Comparison of ENCODE assay signal across 30 mouse cellular contexts in genomic region chr4:140505608-140506002, GRCm38 (mm10).
DNase-seq lines count a peak whose midpoint lies in the region; ATAC-seq lines count a peak whose summit lies in the region.
"Had no signal": no experiment of that assay in that cellular context is flagged by ENCODE, and none has a peak within 500 bp of the region (broad histone marks: within the 10 kb centered on the region; RNA-seq: fewer than 3 reads in every experiment).

No protein-coding gene starts in this region.

- no peaks in the 10 kb centered on the region for H3K9me3 ChIP-seq in hindbrain, embryonic 12.5 days (replicated peaks)
- no peaks in the 10 kb centered on the region for H3K9me3 ChIP-seq in hindbrain, embryonic 14.5 days (ENCODE audit: control insufficient read depth, low read length)
- no peaks in the 10 kb centered on the region for H3K9me3 ChIP-seq in midbrain, embryonic 15.5 days
- no peaks in the 10 kb centered on the region for H3K9me3 ChIP-seq in midbrain, embryonic 10.5 days (replicated peaks)
- H3K9me3 ChIP-seq in forebrain, embryonic 14.5 days (replicated peaks; ENCODE audit: control insufficient read depth, low read length), result no peaks in the 10 kb centered on the region
- no peaks in the 10 kb centered on the region for H3K9me3 ChIP-seq in neural tube, embryonic 15.5 days (replicated peaks)
- H3K9me3 ChIP-seq: embryonic facial prominence, embryonic 10.5 days; embryonic facial prominence, embryonic 15.5 days; heart, embryonic 13.5 days; kidney, embryonic 15.5 days; limb, embryonic 12.5 days; liver, embryonic 15.5 days; neural tube, embryonic 12.5 days had no signal

- peaks cover 4% of the 10 kb centered on the region; the same call in 1 of the 2 replicates for H3K27me3 ChIP-seq in hindbrain, embryonic 12.5 days
- H3K27me3 ChIP-seq in hindbrain, embryonic 14.5 days (ENCODE audit: control insufficient read depth, insufficient read depth, low read length), result no peaks in the 10 kb centered on the region
- H3K27me3 ChIP-seq in midbrain, embryonic 15.5 days (replicated peaks), result no peaks in the 10 kb centered on the region
- no peaks in the 10 kb centered on the region for H3K27me3 ChIP-seq in midbrain, embryonic 10.5 days (ENCODE audit: low read depth, poor library complexity, severe bottlenecking)
- no peaks in the 10 kb centered on the region for H3K27me3 ChIP-seq in forebrain, embryonic 14.5 days (replicated peaks; ENCODE audit: control insufficient read depth, insufficient read depth, low read length)
- 0 out of 2 replicates have a peak, but pooled peaks cover 3% of the 10 kb centered on the region for H3K27me3 ChIP-seq in neural tube, embryonic 15.5 days (replicated peaks)
- H3K27me3 ChIP-seq: embryonic facial prominence, embryonic 15.5 days; liver, embryonic 15.5 days; Patski had no signal

- WGBS in hindbrain, embryonic 12.5 days, result 72% methylated on average over 3 of the region's 3 CpGs
- 50% methylated on average over 3 of the region's 3 CpGs for WGBS in hindbrain, embryonic 14.5 days
- WGBS in midbrain, embryonic 15.5 days, result 72% methylated on average over 3 of the region's 3 CpGs
- WGBS in midbrain, embryonic 10.5 days, result 92% methylated on average over 3 of the region's 3 CpGs
- WGBS in forebrain, embryonic 14.5 days, result 16% methylated on average over 3 of the region's 3 CpGs
- 59% methylated on average over 3 of the region's 3 CpGs for WGBS in neural tube, embryonic 15.5 days

- 0 out of 2 replicates have a peak, but pooled peaks have one; percentile 11 for ATAC-seq in hindbrain, embryonic 12.5 days (ENCODE audit: low FRiP score)
- no peak for ATAC-seq in hindbrain, embryonic 14.5 days (ENCODE audit: low FRiP score)
- no peak for ATAC-seq in midbrain, embryonic 15.5 days (replicated peaks)
- peak; percentile 54 for ATAC-seq in forebrain, embryonic 14.5 days
- no peak for ATAC-seq in neural tube, embryonic 15.5 days (ENCODE audit: low FRiP score)
- ATAC-seq in megakaryocyte-erythroid progenitor cell, adult 5-6 weeks (replicated peaks; ENCODE audit: low FRiP score, low TSS enrichment, poor library complexity, severe bottlenecking), result no peak
- ATAC-seq: inflammation-experienced regulatory T-cells, adult 6 months; Patski had no signal

- no peaks in the 10 kb centered on the region for H3K36me3 ChIP-seq in hindbrain, embryonic 12.5 days
- H3K36me3 ChIP-seq in hindbrain, embryonic 14.5 days (replicated peaks; ENCODE audit: control insufficient read depth, insufficient read depth), result no peaks in the 10 kb centered on the region
- H3K36me3 ChIP-seq in midbrain, embryonic 15.5 days (replicated peaks), result no peaks in the 10 kb centered on the region
- no peaks in the 10 kb centered on the region for H3K36me3 ChIP-seq in midbrain, embryonic 10.5 days
- no peaks in the 10 kb centered on the region for H3K36me3 ChIP-seq in forebrain, embryonic 14.5 days (ENCODE audit: control insufficient read depth, insufficient read depth, low read length)
- H3K36me3 ChIP-seq in neural tube, embryonic 15.5 days, result no peaks in the 10 kb centered on the region
- H3K36me3 ChIP-seq: embryonic facial prominence, embryonic 10.5 days; embryonic facial prominence, embryonic 15.5 days; heart, embryonic 13.5 days; kidney, embryonic 15.5 days; limb, embryonic 12.5 days; liver, embryonic 15.5 days; neural tube, embryonic 12.5 days had no signal

- H3K27ac ChIP-seq in hindbrain, embryonic 12.5 days, result peak overlapping the region; percentile 41; the same call in 1 of the 2 replicates
- H3K27ac ChIP-seq in hindbrain, embryonic 14.5 days, result no peak overlapping the region
- 0 out of 2 replicates have a peak overlapping the region, but pooled peaks have one; percentile 15 for H3K27ac ChIP-seq in midbrain, embryonic 15.5 days
- no peak overlapping the region for H3K27ac ChIP-seq in midbrain, embryonic 10.5 days (replicated peaks)
- peak overlapping the region; percentile 86 for H3K27ac ChIP-seq in forebrain, embryonic 14.5 days (ENCODE audit: low read depth, low read length)
- peak overlapping the region; percentile 48; the same call in 1 of the 2 replicates for H3K27ac ChIP-seq in neural tube, embryonic 15.5 days (replicated peaks)
- H3K27ac ChIP-seq: embryonic facial prominence, embryonic 10.5 days; embryonic facial prominence, embryonic 15.5 days; heart, adult 2 months; heart, embryonic 13.5 days; kidney, embryonic 15.5 days; layer of hippocampus, adult 2 months; left cerebral cortex, adult 2 months; limb, embryonic 12.5 days; liver, embryonic 15.5 days; neural tube, embryonic 12.5 days had no signal

- no peak overlapping the region for H3K9ac ChIP-seq in hindbrain, embryonic 12.5 days
- H3K9ac ChIP-seq in hindbrain, embryonic 14.5 days, result no peak overlapping the region
- H3K9ac ChIP-seq in midbrain, embryonic 15.5 days, result no peak overlapping the region
- 0 out of 2 replicates have a peak overlapping the region, but pooled peaks have one; percentile 21 for H3K9ac ChIP-seq in forebrain, embryonic 14.5 days (ENCODE audit: low read length)
- no peak overlapping the region for H3K9ac ChIP-seq in neural tube, embryonic 15.5 days (replicated peaks)
- H3K9ac ChIP-seq: embryonic facial prominence, embryonic 15.5 days; heart, embryonic 13.5 days; kidney, embryonic 15.5 days; limb, embryonic 12.5 days; liver, embryonic 15.5 days; lung, embryonic 14.5 days; neural tube, embryonic 12.5 days had no signal

- DNase-seq in hindbrain, embryonic 14.5 days (ENCODE audit: low spot score), result no peak
- DNase-seq in midbrain, embryonic 10.5 days (ENCODE audit: low spot score), result no peak
- peak; percentile 75 for DNase-seq in forebrain, embryonic 14.5 days (ENCODE audit: low spot score)
- DNase-seq in testis, postnatal 10 days (ENCODE audit: low spot score), result no peak
- DNase-seq: adrenal gland, postnatal 14 days; cerebellum, adult 11-12 months; cerebellum, postnatal 14 days; heart, adult 2 months; heart, postnatal 10 days; kidney, adult 11 months; kidney, postnatal 36 days; lung, embryonic 14.5 days; lung, postnatal 14 days; right cerebral cortex, postnatal 14 days had no signal

- H3K4me2 ChIP-seq in hindbrain, embryonic 12.5 days (replicated peaks), result no peak overlapping the region
- H3K4me2 ChIP-seq in hindbrain, embryonic 14.5 days (replicated peaks), result no peak overlapping the region
- no peak overlapping the region for H3K4me2 ChIP-seq in midbrain, embryonic 15.5 days
- peak overlapping the region; percentile 24; the same call in 1 of the 2 replicates for H3K4me2 ChIP-seq in forebrain, embryonic 14.5 days (ENCODE audit: low read length)
- no peak overlapping the region for H3K4me2 ChIP-seq in neural tube, embryonic 15.5 days
- H3K4me2 ChIP-seq: embryonic facial prominence, embryonic 15.5 days; heart, embryonic 13.5 days; kidney, embryonic 15.5 days; limb, embryonic 12.5 days; liver, embryonic 15.5 days; lung, embryonic 14.5 days; midbrain, embryonic 11.5 days; neural tube, embryonic 12.5 days had no signal

- peaks cover 19% of the 10 kb centered on the region for H3K4me1 ChIP-seq in hindbrain, embryonic 12.5 days
- H3K4me1 ChIP-seq in hindbrain, embryonic 14.5 days (replicated peaks; ENCODE audit: control insufficient read depth, insufficient read depth, low read length), result peaks cover 6% of the 10 kb centered on the region
- H3K4me1 ChIP-seq in midbrain, embryonic 15.5 days, result peaks cover 25% of the 10 kb centered on the region
- H3K4me1 ChIP-seq in midbrain, embryonic 10.5 days, result peaks cover 32% of the 10 kb centered on the region
- peaks cover 23% of the 10 kb centered on the region for H3K4me1 ChIP-seq in forebrain, embryonic 14.5 days (ENCODE audit: control insufficient read depth, insufficient read depth, low read length)
- peaks cover 25% of the 10 kb centered on the region for H3K4me1 ChIP-seq in neural tube, embryonic 15.5 days
- H3K4me1 ChIP-seq: embryonic facial prominence, embryonic 15.5 days; liver, embryonic 15.5 days had no signal

- no peak overlapping the region for H3K4me3 ChIP-seq in hindbrain, embryonic 12.5 days
- H3K4me3 ChIP-seq in hindbrain, embryonic 14.5 days (replicated peaks; ENCODE audit: low read length), result no peak overlapping the region
- no peak overlapping the region for H3K4me3 ChIP-seq in midbrain, embryonic 15.5 days
- no peak overlapping the region for H3K4me3 ChIP-seq in midbrain, embryonic 10.5 days
- no peak overlapping the region for H3K4me3 ChIP-seq in forebrain, embryonic 14.5 days (ENCODE audit: low read depth, low read length)
- H3K4me3 ChIP-seq in neural tube, embryonic 15.5 days (replicated peaks), result no peak overlapping the region
- H3K4me3 ChIP-seq: embryonic facial prominence, embryonic 10.5 days; embryonic facial prominence, embryonic 15.5 days; heart, adult 2 months; heart, embryonic 13.5 days; kidney, embryonic 15.5 days; layer of hippocampus, adult 2 months; left cerebral cortex, adult 2 months; limb, embryonic 12.5 days; liver, embryonic 15.5 days; neural tube, embryonic 12.5 days had no signal

Comparison
In these comparisons a context has a peak if more than half of its experiments do, and no peak if none do; other contexts are left out.
1. ATAC-seq: peak in hindbrain, embryonic 12.5 days (single experiment) and forebrain, embryonic 14.5 days (single experiment); none in hindbrain, embryonic 14.5 days (single experiment), midbrain, embryonic 15.5 days (single experiment), neural tube, embryonic 15.5 days (single experiment) and megakaryocyte-erythroid progenitor cell, adult 5-6 weeks (single experiment).
2. H3K27ac ChIP-seq: peak in hindbrain, embryonic 12.5 days (single experiment), midbrain, embryonic 15.5 days (single experiment), forebrain, embryonic 14.5 days (single experiment) and neural tube, embryonic 15.5 days (single experiment); none in hindbrain, embryonic 14.5 days (single experiment) and midbrain, embryonic 10.5 days (single experiment).